Mouse (Mus musculus) Patski (cell line): Measurements from ENCODE around the gene Ccdc92b. TPM values are rescaled to one million over a fixed set of nuclear protein-coding genes. Genes with fewer than 3 reads are reported as not detected.
A peak's percentile ranks its signal among the peaks of the same experiment; 100 is the strongest.

Source experiments
- ATAC-seq: fragments of 100-300 bp; one replicate; pipeline ENCODE4 v1.8.0; 2021
- CTCF ChIA-PET: fragments of 350-600 bp; sonication (Branson Sonifier 250); formaldehyde crosslinking; loops from one replicate; lab custom pipeline; 2022; ENCODE audit warnings: inconsistent platforms; lab: Charles Lee
- POLR2A ChIA-PET: fragments of 350-600 bp; sonication (Branson Sonifier 250); formaldehyde crosslinking; loops from one replicate; lab custom pipeline; 2022; ENCODE audit warnings: antibody characterized with exemption, inconsistent platforms; lab: Charles Lee
- DNase-seq: peaks from one replicate; pipeline ENCODE4 v3.0.0-alpha.2; 2011; ENCODE audit warnings: low read depth, low spot score
- H3K27me3 ChIP-seq: fragments of 371-371 bp; one replicate; pipeline ENCODE4 v1.5.1; 2021
- CTCF ChIP-seq: fragments of 100-300 bp; IDR thresholded peaks from one replicate; pipeline ENCODE4 v1.5.1; 2021
- in situ Hi-C: fragments of 300-500 bp; cut with MboI; formaldehyde crosslinking; loops from 3 replicates; pipeline ENCODE4 v1.11.1; 2018; ENCODE audit warnings: low pct_unique_long_range_greater_than_20kb, mixed read lengths
- polyA plus RNA-seq: library from polyadenylated mRNA; unstranded; gene quantifications from one replicate; pipeline ENCODE4 v1.2.3, GENCODE M21; 2021

The Ccdc92b gene
- polyA plus RNA-seq, 1 experiment from 2014 or later: 0.46 TPM

- POLR2A ChIA-PET: interaction anchor here (1.3 to 1.8 kb wide), 2 partner anchors 11 to 18 kb away, joined by 4 to 15 read pairs; no protein-coding TSS in a partner anchor
- in situ Hi-C loops: no loop called here
- TF ChIP-seq CTCF: no peak
- CTCF ChIA-PET: interaction anchor here (2.0 kb wide), 2 partner anchors 12 to 15 kb away, joined by 8 to 10 read pairs; no protein-coding TSS in a partner anchor
- no peaks in the 10 kb centered on the region for H3K27me3 ChIP-seq
- no peak for DNase-seq
- ATAC-seq: peak; percentile 47
These were observed 30.5 kb downstream of the Ccdc92b start for GRCm38 (mm10) chr11:74649647-74650551.

- ChIA-PET POLR2A (interaction anchor here (1.3 to 1.8 kb wide), 2 partner anchors 12 to 18 kb away, joined by 4 to 15 read pairs; no protein-coding TSS in a partner anchor), CTCF (interaction anchor here (1.2 to 2.0 kb wide), 3 partner anchors 10 to 16 kb away, joined by 3 to 10 read pairs (median 8); no protein-coding TSS in a partner anchor)
- ATAC-seq (no peak), DNase-seq (no peak)
- no peak for TF ChIP-seq CTCF
- in situ Hi-C loops: no loop called here
- H3K27me3 ChIP-seq: no peaks in the 10 kb centered on the region
These were observed 31.2 kb downstream of the Ccdc92b start for GRCm38 (mm10) chr11:74650576-74651100.

- ChIA-PET POLR2A (interaction anchor here (0.9 kb wide), 1 partner anchor 18 kb away, joined by 3 read pairs; no protein-coding TSS in a partner anchor), CTCF (interaction anchor here (0.8 kb wide), 1 partner anchor 18 kb away, joined by 4 read pairs; no protein-coding TSS in a partner anchor)
- DNase-seq (no peak), ATAC-seq (no peak)
- no peaks in the 10 kb centered on the region for H3K27me3 ChIP-seq
- in situ Hi-C loops: no loop called here
- TF ChIP-seq CTCF: no peak
These were observed 33.4 kb downstream of the Ccdc92b start for GRCm38 (mm10) chr11:74652791-74653191.

GRCm38 (mm10) chr11:74653385-74653784 lies 34.0 kb downstream of the Ccdc92b start:
- no peak for TF ChIP-seq CTCF
- DNase-seq: no peak
- POLR2A ChIA-PET: interaction anchor here (0.9 kb wide), 1 partner anchor 18 kb away, joined by 3 read pairs; no protein-coding TSS in a partner anchor
- ATAC-seq: no peak
- CTCF ChIA-PET: no interaction called here
- in situ Hi-C loops: no loop called here
- no peaks in the 10 kb centered on the region for H3K27me3 ChIP-seq

GRCm38 (mm10) chr11:74655941-74656340 lies 36.5 kb downstream of the Ccdc92b start:
- no peak for TF ChIP-seq CTCF
- POLR2A ChIA-PET: no interaction called here
- in situ Hi-C loops: no loop called here

GRCm38 (mm10) chr11:74660336-74660735 lies 40.9 kb downstream of the Ccdc92b start:
- in situ Hi-C loops: no loop called here
- ChIA-PET POLR2A (no interaction called here), CTCF (interaction anchor here (1.2 kb wide), 1 partner anchor 9 kb away, joined by 3 read pairs; no protein-coding TSS in a partner anchor)
- no peak for TF ChIP-seq CTCF
- H3K27me3 ChIP-seq: no peaks in the 10 kb centered on the region
- DNase-seq: no peak
- no peak for ATAC-seq

More at GRCm38 (mm10) chr11:74655941-74656340, 36.5 kb downstream of the Ccdc92b start:
- DNase-seq (no peak), ATAC-seq (no peak)
- CTCF ChIA-PET: interaction anchor here (1.0 to 1.9 kb wide), 4 partner anchors 11 to 127 kb away, joined by 3 to 5 read pairs (median 4); no protein-coding TSS in a partner anchor
- H3K27me3 ChIP-seq: no peaks in the 10 kb centered on the region

- CTCF ChIA-PET: interaction anchor here (1.4 kb wide), 1 partner anchor 14 kb away, joined by 3 read pairs; no protein-coding TSS in a partner anchor
- POLR2A ChIA-PET: no interaction called here
- in situ Hi-C loops: no loop called here
- no peak for TF ChIP-seq CTCF
- no peaks in the 10 kb centered on the region for H3K27me3 ChIP-seq
- DNase-seq (no peak), ATAC-seq (no peak)
These were observed 42.2 kb downstream of the Ccdc92b start for GRCm38 (mm10) chr11:74661641-74662040.

GRCm38 (mm10) chr11:74662221-74662620 lies 42.8 kb downstream of the Ccdc92b start:
- no peak for TF ChIP-seq CTCF
- H3K27me3 ChIP-seq: no peaks in the 10 kb centered on the region
- in situ Hi-C loops: no loop called here
- POLR2A ChIA-PET: no interaction called here
- no peak for DNase-seq
- CTCF ChIA-PET: interaction anchor here (1.4 kb wide), 1 partner anchor 14 kb away, joined by 3 read pairs; no protein-coding TSS in a partner anchor
- no peak for ATAC-seq

- ATAC-seq (no peak), DNase-seq (no peak)
- ChIA-PET POLR2A (no interaction called here), CTCF (no interaction called here)
- no peak for TF ChIP-seq CTCF
- no peaks in the 10 kb centered on the region for H3K27me3 ChIP-seq
- in situ Hi-C loops: no loop called here
These were observed 44.9 kb downstream of the Ccdc92b start for GRCm38 (mm10) chr11:74664279-74664678.

GRCm38 (mm10) chr11:74664906-74665305 lies 45.5 kb downstream of the Ccdc92b start:
- ChIA-PET POLR2A (no interaction called here), CTCF (no interaction called here)
- in situ Hi-C loops: no loop called here
- DNase-seq (no peak), ATAC-seq (no peak)
- TF ChIP-seq CTCF: no peak
- H3K27me3 ChIP-seq: no peaks in the 10 kb centered on the region
